Mouse (Mus musculus) brain, embryonic 14.5 days (tissue): ENCODE data around the gene Map3k4.
A peak's percentile ranks its signal among the peaks of the same experiment; 100 is the strongest.

Experiments used
- CTCF ChIP-seq: fragments of 200-500 bp; IDR thresholded peaks from 2 replicates; pipeline ENCODE4 v1.5.1; 2012; ENCODE audit warnings: inconsistent platforms, mild to moderate bottlenecking, moderate library complexity, borderline replicate concordance; ENCODE audit not compliant: insufficient read depth, insufficient read length; ENCODE audit errors: extremely low read depth
- POLR2A ChIP-seq: fragments of 200-500 bp; IDR thresholded peaks from 2 replicates; pipeline ENCODE4 v1.6.1; 2012; ENCODE audit warnings: mild to moderate bottlenecking, inconsistent platforms, borderline replicate concordance; ENCODE audit not compliant: poor library complexity, insufficient read depth, insufficient read length, severe bottlenecking; ENCODE audit errors: extremely low read depth

- TF ChIP-seq CTCF: peak; percentile 97
- TF ChIP-seq POLR2A: no peak
These were observed 108.0 kb downstream of the Map3k4 start for GRCm38 (mm10) chr17:12210544-12211132.
